Mouse (Mus musculus) liver, adult (tissue): ENCODE data around the gene Igsf23.
A peak's percentile ranks its signal among the peaks of the same experiment; 100 is the strongest.
"Not testable (repeated sequence)": the region's sequence is repeated elsewhere in the genome, so short reads cannot be mapped to it uniquely, and the experiment has no call there.

Experiments
- GATA4 ChIP-seq: IDR thresholded peaks from 2 replicates; pipeline ENCODE4 v1.6.1; 2014; ENCODE audit warnings: mild to moderate bottlenecking, low read length; ENCODE audit not compliant: insufficient replicate concordance

Igsf23 gene

GRCm38 (mm10) chr7:19950589-19950988 lies at the start of gene Igsf23:
Gene Igsf23 (minus strand): TSS chr7:19950756.
- TF ChIP-seq GATA4: peak; percentile 64; the same call in 1 of the 2 replicates

- not testable (repeated sequence) for TF ChIP-seq GATA4
Measured at GRCm38 (mm10) chr7:19991165-19991564, 40.6 kb upstream of the Igsf23 start, which contains the start of gene Nlrp9b. Gene Nlrp9b (plus strand): TSS chr7:19991465.

- TF ChIP-seq GATA4: no peak
Measured at GRCm38 (mm10) chr7:19971516-19971915, 21.0 kb upstream of the Igsf23 start.

- no peak for TF ChIP-seq GATA4
Measured at GRCm38 (mm10) chr7:19970196-19970595, 19.6 kb upstream of the Igsf23 start.

GRCm38 (mm10) chr7:19969541-19970090 lies 19.1 kb upstream of the Igsf23 start:
- TF ChIP-seq GATA4: no peak

- TF ChIP-seq GATA4: no peak
Measured at GRCm38 (mm10) chr7:19969106-19969505, 18.6 kb upstream of the Igsf23 start.

- no peak for TF ChIP-seq GATA4
Measured at GRCm38 (mm10) chr7:19964985-19965579, 14.5 kb upstream of the Igsf23 start, which contains the start of gene Ceacam20. Gene Ceacam20 (plus strand): TSS chr7:19965412.

- no peak for TF ChIP-seq GATA4
Measured at GRCm38 (mm10) chr7:19962423-19962822, 11.9 kb upstream of the Igsf23 start.

GRCm38 (mm10) chr7:19956341-19956781 lies 5.8 kb upstream of the Igsf23 start:
- peak; percentile 76; the same call in 1 of the 2 replicates for TF ChIP-seq GATA4

- no peak for TF ChIP-seq GATA4
Measured at GRCm38 (mm10) chr7:19955861-19956260, 5.3 kb upstream of the Igsf23 start.

GRCm38 (mm10) chr7:19953054-19953453 lies 2.5 kb upstream of the Igsf23 start:
- TF ChIP-seq GATA4: no peak

GRCm38 (mm10) chr7:19952320-19952986 lies 1.9 kb upstream of the Igsf23 start:
- no peak for TF ChIP-seq GATA4

GRCm38 (mm10) chr7:19949996-19950395 lies 560 bp downstream of the Igsf23 start:
- no peak for TF ChIP-seq GATA4

GRCm38 (mm10) chr7:19948956-19949355 lies 1.6 kb downstream of the Igsf23 start:
- no peak for TF ChIP-seq GATA4

GRCm38 (mm10) chr7:19945821-19946515 lies 4.6 kb downstream of the Igsf23 start:
- no peak for TF ChIP-seq GATA4
